Mouse (Mus musculus): ENCODE measurements around the gene Zfp119b.

DNA sequence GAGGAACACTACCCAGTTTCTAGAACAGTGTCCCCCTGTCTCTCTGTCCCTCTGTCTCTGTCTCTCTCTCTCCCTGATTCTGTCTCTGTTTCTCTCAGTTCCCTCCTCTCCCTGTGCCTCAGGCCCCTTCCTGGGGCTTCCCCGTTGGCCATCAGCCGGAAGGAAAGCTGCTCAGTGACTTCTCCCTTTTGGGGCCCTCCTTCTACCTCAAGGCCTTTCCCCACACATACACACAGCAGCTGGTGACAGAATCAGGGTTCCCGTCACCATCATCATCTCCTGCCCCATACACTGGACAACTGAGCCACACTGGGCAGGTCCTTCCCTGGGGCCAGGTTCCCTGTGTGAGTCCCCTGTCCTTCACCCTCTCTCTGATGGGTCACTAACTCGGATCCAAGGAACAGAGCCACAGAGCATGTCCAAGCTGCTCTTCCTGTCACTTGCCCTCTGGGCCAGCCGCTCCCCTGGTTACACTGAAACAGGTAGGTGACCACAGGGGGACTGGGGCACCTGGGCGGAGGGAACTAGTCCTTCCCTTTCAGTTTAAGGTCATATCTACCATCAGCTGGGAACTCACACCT is 3.2 kb upstream of the Zfp119b start, which contains the start of gene Ebi3:
- no peak for TF ChIP-seq CTCF (IDR thresholded peaks at IDR 0.05; ENCODE audit: low read depth, low read length)
- TF ChIP-seq POLR2A (IDR thresholded peaks at IDR 0.05; ENCODE audit: borderline replicate concordance, low read depth, low read length): no peak
